Mouse (Mus musculus) ZHBTc4 (cell line): ENCODE measurements at regions not wholly inside any gene's neighbourhood (a gene's known extent, or its start where the extent isn't known, plus 50 kb on each side); places are given as distances from the start of the nearest gene placed in this dataset.

Experiments used
- DNase-seq: peaks from one replicate; pipeline ENCODE4 v3.0.0-alpha.2; 2011; ENCODE audit warnings: low read depth, low spot score

GRCm38 (mm10) chr6:100517662-100518061 is 153.3 kb downstream of the Shq1 start:
- DNase-seq: no peak

- DNase-seq: peak; percentile 90
Observed at GRCm38 (mm10) chr6:100512676-100513075, 158.3 kb downstream of the Shq1 start.

GRCm38 (mm10) chr6:100510676-100511075 is 160.3 kb downstream of the Shq1 start:
- no peak for DNase-seq

- peak; percentile 74 for DNase-seq
Observed at GRCm38 (mm10) chr6:100505506-100506247, 165.3 kb downstream of the Shq1 start.

GRCm38 (mm10) chr6:100502961-100503782 is 167.8 kb downstream of the Shq1 start:
- peak; percentile 39 for DNase-seq

GRCm38 (mm10) chr6:100502139-100502538 is 168.8 kb downstream of the Shq1 start:
- DNase-seq: no peak

GRCm38 (mm10) chr6:100500741-100501140 is 170.2 kb downstream of the Shq1 start:
- no peak for DNase-seq

GRCm38 (mm10) chr6:100500060-100500459 is 170.9 kb downstream of the Shq1 start:
- DNase-seq: no peak

GRCm38 (mm10) chr6:100498861-100499271 is 172.1 kb downstream of the Shq1 start:
- peak; percentile 94 for DNase-seq

- no peak for DNase-seq
Observed at GRCm38 (mm10) chr6:100498126-100498525, 172.8 kb downstream of the Shq1 start.

GRCm38 (mm10) chr6:100496135-100496534 is 174.8 kb downstream of the Shq1 start:
- DNase-seq: no peak

GRCm38 (mm10) chr6:100495131-100495530 is 175.8 kb downstream of the Shq1 start:
- DNase-seq: peak; percentile 91

- DNase-seq: no peak
Observed at GRCm38 (mm10) chr6:100493558-100493957, 177.4 kb downstream of the Shq1 start.

- no peak for DNase-seq
Observed at GRCm38 (mm10) chr6:100491811-100492210, 179.1 kb downstream of the Shq1 start.

GRCm38 (mm10) chr6:100490920-100491712 is 179.8 kb downstream of the Shq1 start:
- peak; percentile 66 for DNase-seq

GRCm38 (mm10) chr6:100483836-100484235 is 187.1 kb downstream of the Shq1 start:
- DNase-seq: no peak

- DNase-seq: peak; percentile 62
Observed at GRCm38 (mm10) chr6:100483084-100483810, 187.7 kb downstream of the Shq1 start.

- peak; percentile 83 for DNase-seq
Observed at GRCm38 (mm10) chr6:100482572-100482971, 188.4 kb downstream of the Shq1 start.

- DNase-seq: no peak
Observed at GRCm38 (mm10) chr6:100480525-100480924, 190.4 kb downstream of the Shq1 start.

GRCm38 (mm10) chr6:100479881-100480280 is 191.1 kb downstream of the Shq1 start:
- no peak for DNase-seq

- DNase-seq: no peak
Observed at GRCm38 (mm10) chr6:100479455-100479854, 191.5 kb downstream of the Shq1 start.
